Mouse (Mus musculus) kidney, postnatal 4 days (tissue): ENCODE measurements around the gene Mroh2a.

Experiments used
- DNase-seq, 2 experiments: peaks; one replicate each; pipeline ENCODE4 v3.0.0; 2021; ENCODE audit warnings: mixed read lengths in 2 of 2

The Mroh2a gene

GRCm38 (mm10) chr1:88296171-88296920, 69.6 kb downstream of the Mroh2a start:
- DNase-seq = no peak

- no peak for DNase-seq
These were observed 70.9 kb downstream of the Mroh2a start for GRCm38 (mm10) chr1:88297480-88298258.

GRCm38 (mm10) chr1:88298686-88299528, 72.1 kb downstream of the Mroh2a start:
- no peak for DNase-seq

- no peak for DNase-seq
These were observed 72.8 kb downstream of the Mroh2a start for GRCm38 (mm10) chr1:88299529-88299945.

- DNase-seq = no peak
These were observed 73.7 kb downstream of the Mroh2a start for GRCm38 (mm10) chr1:88300301-88301050.

- no peak for DNase-seq
These were observed 74.6 kb downstream of the Mroh2a start for GRCm38 (mm10) chr1:88301121-88302014.

GRCm38 (mm10) chr1:88302057-88302740, 75.4 kb downstream of the Mroh2a start:
- DNase-seq = no peak

GRCm38 (mm10) chr1:88303762-88304161, 77.0 kb downstream of the Mroh2a start:
- DNase-seq = no peak

- no peak for DNase-seq
These were observed 77.6 kb downstream of the Mroh2a start for GRCm38 (mm10) chr1:88304261-88304985.

- DNase-seq = no peak
These were observed 78.4 kb downstream of the Mroh2a start for GRCm38 (mm10) chr1:88305018-88305795.

GRCm38 (mm10) chr1:88306543-88306942, 79.8 kb downstream of the Mroh2a start:
- DNase-seq = no peak

- no peak for DNase-seq
These were observed 80.4 kb downstream of the Mroh2a start for GRCm38 (mm10) chr1:88307180-88307579.

- DNase-seq = no peak
These were observed 82.2 kb downstream of the Mroh2a start for GRCm38 (mm10) chr1:88309020-88309419.

GRCm38 (mm10) chr1:88309905-88310304, 83.1 kb downstream of the Mroh2a start:
- DNase-seq = no peak

GRCm38 (mm10) chr1:88310349-88310748, 83.6 kb downstream of the Mroh2a start:
- DNase-seq = no peak
